Mouse (Mus musculus) limb, embryonic 15.5 days (tissue): ENCODE measurements at regions not wholly inside any gene's neighbourhood (a gene's known extent, or its start where the extent isn't known, plus 50 kb on each side); places are given as distances from the start of the nearest gene placed in this dataset.

ENCODE experiments used
- ATAC-seq: fragments of 200-750 bp; cut with Nextera tagmentation; 2 replicates; pipeline ENCODE4 v1.8.0; 2017; ENCODE audit warnings: low read depth, moderate TSS enrichment; ENCODE audit not compliant: insufficient number of reproducible peaks, low FRiP score, low TSS enrichment
- H3K27ac ChIP-seq: fragments of 300-500 bp; sonication (generic); 2 replicates; pipeline ENCODE4 v1.5.1; 2015; ENCODE audit warnings: moderate library complexity, mild to moderate bottlenecking, inconsistent platforms
- H3K27me3 ChIP-seq: fragments of 300-500 bp; sonication (generic); 2 replicates; pipeline ENCODE4 v1.6.1; 2015; ENCODE audit warnings: inconsistent platforms
- H3K36me3 ChIP-seq: fragments of 300-500 bp; sonication (generic); 2 replicates; pipeline ENCODE4 v1.6.1; 2015; ENCODE audit warnings: inconsistent platforms
- H3K4me1 ChIP-seq: fragments of 300-500 bp; sonication (generic); 2 replicates; pipeline ENCODE4 v1.6.1; 2015; ENCODE audit warnings: inconsistent platforms
- H3K4me2 ChIP-seq: fragments of 300-500 bp; sonication (generic); 2 replicates; pipeline ENCODE4 v1.6.1; 2015; ENCODE audit warnings: mild to moderate bottlenecking, inconsistent platforms
- H3K4me3 ChIP-seq: fragments of 300-500 bp; sonication (generic); 2 replicates; pipeline ENCODE4 v1.5.1; 2015; ENCODE audit warnings: mild to moderate bottlenecking, inconsistent platforms
- H3K9ac ChIP-seq: fragments of 300-500 bp; sonication (generic); 2 replicates; pipeline ENCODE4 v1.6.1; 2015; ENCODE audit warnings: inconsistent platforms
- H3K9me3 ChIP-seq: fragments of 300-500 bp; sonication (generic); 2 replicates; pipeline ENCODE4 v1.6.1; 2016; ENCODE audit warnings: inconsistent platforms
- WGBS: fragments of 180-500 bp; shearing (Covaris S2); methylation state at CpG from one replicate; pipeline ENCODE4 v1.1.7; 2015; 5-methylcytosine and 5-hydroxymethylcytosine counted together

GRCm38 (mm10) chr14:105732221-105733012, 164.2 kb downstream of the Spry2 start:
- Histone ChIP-seq H3K27me3 (no peaks in the 10 kb centered on the region), H3K4me3 (peak overlapping the region; percentile 35), H3K9ac (no peak overlapping the region), H3K36me3 (no peaks in the 10 kb centered on the region), H3K9me3 (no peaks in the 10 kb centered on the region), H3K27ac (peak overlapping the region; percentile 86), H3K4me2 (peak overlapping the region; percentile 61), H3K4me1 (peaks cover 34% of the 10 kb centered on the region)
- 2% methylated on average over 12 of the region's 13 CpGs for WGBS
- ATAC-seq: peak; percentile 82

- ATAC-seq: no peak
- no peaks in the 10 kb centered on the region for H3K27me3 ChIP-seq
- no peak overlapping the region for H3K27ac ChIP-seq
- H3K4me2 ChIP-seq: no peak overlapping the region
- H3K4me3 ChIP-seq: no peak overlapping the region
- peaks cover 28% of the 10 kb centered on the region for H3K4me1 ChIP-seq
- no peaks in the 10 kb centered on the region for H3K36me3 ChIP-seq
- 15% methylated on average over 4 of the region's 4 CpGs for WGBS
- H3K9ac ChIP-seq: no peak overlapping the region
- no peaks in the 10 kb centered on the region for H3K9me3 ChIP-seq
These were observed 165.8 kb downstream of the Spry2 start for GRCm38 (mm10) chr14:105730786-105731185.

- no peaks in the 10 kb centered on the region for H3K27me3 ChIP-seq
- no peaks in the 10 kb centered on the region for H3K9me3 ChIP-seq
- H3K4me3 ChIP-seq: no peak overlapping the region
- H3K27ac ChIP-seq: no peak overlapping the region
- peaks cover 26% of the 10 kb centered on the region for H3K4me1 ChIP-seq
- H3K9ac ChIP-seq: no peak overlapping the region
- no peaks in the 10 kb centered on the region for H3K36me3 ChIP-seq
- no peak for ATAC-seq
- whole genome bisulfite sequencing: 92% methylated on average over 5 of the region's 5 CpGs
- no peak overlapping the region for H3K4me2 ChIP-seq
These were observed 167.8 kb downstream of the Spry2 start for GRCm38 (mm10) chr14:105728841-105729240.

GRCm38 (mm10) chr14:105725741-105726140, 170.9 kb downstream of the Spry2 start:
- Histone ChIP-seq H3K4me1 (peaks cover 2% of the 10 kb centered on the region), H3K4me2 (no peak overlapping the region), H3K27ac (no peak overlapping the region), H3K4me3 (no peak overlapping the region), H3K9me3 (no peaks in the 10 kb centered on the region), H3K27me3 (no peaks in the 10 kb centered on the region), H3K36me3 (no peaks in the 10 kb centered on the region), H3K9ac (no peak overlapping the region)
- ATAC-seq: no peak
- WGBS: 63% methylated on average over 8 of the region's 8 CpGs

- 58% methylated on average over 2 of the region's 2 CpGs for WGBS
- Histone ChIP-seq H3K9ac (no peak overlapping the region), H3K9me3 (no peaks in the 10 kb centered on the region), H3K27ac (no peak overlapping the region), H3K27me3 (no peaks in the 10 kb centered on the region), H3K36me3 (no peaks in the 10 kb centered on the region), H3K4me3 (no peak overlapping the region), H3K4me1 (no peaks in the 10 kb centered on the region; the same call in 1 of the 2 replicates), H3K4me2 (no peak overlapping the region)
- no peak for ATAC-seq
These were observed 173.7 kb downstream of the Spry2 start for GRCm38 (mm10) chr14:105722923-105723322.

- Histone ChIP-seq H3K36me3 (no peaks in the 10 kb centered on the region), H3K4me3 (no peak overlapping the region), H3K4me2 (no peak overlapping the region), H3K27me3 (no peaks in the 10 kb centered on the region), H3K27ac (no peak overlapping the region), H3K9ac (no peak overlapping the region), H3K9me3 (peaks cover 3% of the 10 kb centered on the region; the same call in 1 of the 2 replicates), H3K4me1 (no peaks in the 10 kb centered on the region; the same call in 1 of the 2 replicates)
- WGBS: 66% methylated on average over 3 of the region's 3 CpGs
- ATAC-seq: no peak
These were observed 175.0 kb downstream of the Spry2 start for GRCm38 (mm10) chr14:105721576-105721975.

GRCm38 (mm10) chr14:105720816-105721510, 175.7 kb downstream of the Spry2 start:
- ATAC-seq: no peak
- H3K4me3 ChIP-seq: no peak overlapping the region
- no peak overlapping the region for H3K4me2 ChIP-seq
- no peak overlapping the region for H3K9ac ChIP-seq
- no peaks in the 10 kb centered on the region for H3K4me1 ChIP-seq
- 80% methylated on average over 6 of the region's 6 CpGs for WGBS
- no peaks in the 10 kb centered on the region for H3K36me3 ChIP-seq
- no peaks in the 10 kb centered on the region for H3K27me3 ChIP-seq
- no peak overlapping the region for H3K27ac ChIP-seq
- peaks cover 3% of the 10 kb centered on the region; the same call in 1 of the 2 replicates for H3K9me3 ChIP-seq

GRCm38 (mm10) chr14:105718676-105719441, 177.8 kb downstream of the Spry2 start:
- no peaks in the 10 kb centered on the region for H3K36me3 ChIP-seq
- peaks cover 3% of the 10 kb centered on the region; the same call in 1 of the 2 replicates for H3K9me3 ChIP-seq
- no peak overlapping the region for H3K27ac ChIP-seq
- no peaks in the 10 kb centered on the region for H3K4me1 ChIP-seq
- H3K4me3 ChIP-seq: no peak overlapping the region
- no peak overlapping the region for H3K4me2 ChIP-seq
- H3K9ac ChIP-seq: no peak overlapping the region
- ATAC-seq: no peak
- no peaks in the 10 kb centered on the region for H3K27me3 ChIP-seq
- WGBS: 61% methylated on average over 6 of the region's 6 CpGs

GRCm38 (mm10) chr14:105717821-105718220, 178.8 kb downstream of the Spry2 start:
- H3K9me3 ChIP-seq: peaks cover 3% of the 10 kb centered on the region; the same call in 1 of the 2 replicates
- WGBS: 18% methylated on average over 2 of the region's 2 CpGs
- no peak for ATAC-seq

GRCm38 (mm10) chr14:105708691-105709090, 187.9 kb downstream of the Spry2 start:
- Histone ChIP-seq H3K27me3 (no peaks in the 10 kb centered on the region), H3K4me3 (no peak overlapping the region), H3K9ac (no peak overlapping the region), H3K27ac (no peak overlapping the region), H3K9me3 (no peaks in the 10 kb centered on the region), H3K4me1 (no peaks in the 10 kb centered on the region), H3K4me2 (no peak overlapping the region), H3K36me3 (no peaks in the 10 kb centered on the region)
- WGBS: 72% methylated on average over 2 of the region's 2 CpGs
- ATAC-seq: no peak

More at GRCm38 (mm10) chr14:105717821-105718220, 178.8 kb downstream of the Spry2 start:
- Histone ChIP-seq H3K4me2 (no peak overlapping the region), H3K27me3 (no peaks in the 10 kb centered on the region), H3K4me3 (no peak overlapping the region), H3K36me3 (no peaks in the 10 kb centered on the region), H3K9ac (no peak overlapping the region), H3K27ac (no peak overlapping the region), H3K4me1 (no peaks in the 10 kb centered on the region)

GRCm38 (mm10) chr14:105706756-105707155, 189.9 kb downstream of the Spry2 start:
- Histone ChIP-seq H3K4me1 (no peaks in the 10 kb centered on the region), H3K36me3 (no peaks in the 10 kb centered on the region), H3K27me3 (no peaks in the 10 kb centered on the region), H3K9me3 (no peaks in the 10 kb centered on the region), H3K9ac (no peak overlapping the region), H3K27ac (no peak overlapping the region), H3K4me3 (no peak overlapping the region), H3K4me2 (no peak overlapping the region)
- 97% methylated on average over 7 of the region's 7 CpGs for WGBS
- no peak for ATAC-seq
